Mouse (Mus musculus): ENCODE results near the gene Gsdma2. TPM values are rescaled to one million over a fixed set of nuclear protein-coding genes. Genes with fewer than 3 reads are reported as not detected.
A peak's percentile ranks its signal among the peaks of the same experiment; 100 is the strongest.
"Not testable (repeated sequence)": the region's sequence is repeated elsewhere in the genome, so short reads cannot be mapped to it uniquely, and the experiment has no call there.

Gsdma2 gene
- polyA plus RNA-seq, 1 experiment, result not detected

DNA sequence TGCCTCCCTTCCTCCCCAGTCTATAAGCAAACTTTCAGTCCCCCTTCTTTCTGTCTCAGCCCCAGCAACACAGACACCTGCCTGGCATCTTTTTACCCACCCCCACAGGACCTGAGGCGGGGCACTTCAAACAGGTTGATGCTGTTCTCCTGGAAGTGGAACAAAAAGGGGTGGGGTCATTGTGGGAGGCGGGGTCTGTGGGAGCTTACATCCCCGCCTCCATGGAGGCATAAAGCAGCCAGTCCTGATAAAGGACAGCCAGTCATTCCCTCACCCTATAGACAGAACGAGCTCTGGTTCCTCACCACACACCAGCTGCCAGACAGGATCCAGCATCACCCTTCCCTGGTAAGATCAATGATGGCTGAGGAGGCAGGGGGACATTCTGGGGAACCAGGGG lies 17.5 kb downstream of the Gsdma2 start, which contains the start of gene Gsdma:
Gsdma (plus strand) TSS at position 261 of the 400 bp plus-strand sequence.
- Histone ChIP-seq H3K4me1 (peaks cover 57% of the 10 kb centered on the region), H3K27me3 (replicated peaks) (peaks cover 45% of the 10 kb centered on the region), H3K9me3 (no peaks in the 10 kb centered on the region), H3K4me3 (replicated peaks) (peak within 1 kb of the TSS; percentile 2), H3K36me3 (replicated peaks; ENCODE audit: low read length) (no peaks in the 10 kb centered on the region)
- TF ChIP-seq GATA1 (IDR thresholded peaks at IDR 0.05; ENCODE audit: borderline replicate concordance, low read length), result no peak
- TF ChIP-seq FLI1 (IDR thresholded peaks at IDR 0.05; ENCODE audit: low read length), result no peak

DNA sequence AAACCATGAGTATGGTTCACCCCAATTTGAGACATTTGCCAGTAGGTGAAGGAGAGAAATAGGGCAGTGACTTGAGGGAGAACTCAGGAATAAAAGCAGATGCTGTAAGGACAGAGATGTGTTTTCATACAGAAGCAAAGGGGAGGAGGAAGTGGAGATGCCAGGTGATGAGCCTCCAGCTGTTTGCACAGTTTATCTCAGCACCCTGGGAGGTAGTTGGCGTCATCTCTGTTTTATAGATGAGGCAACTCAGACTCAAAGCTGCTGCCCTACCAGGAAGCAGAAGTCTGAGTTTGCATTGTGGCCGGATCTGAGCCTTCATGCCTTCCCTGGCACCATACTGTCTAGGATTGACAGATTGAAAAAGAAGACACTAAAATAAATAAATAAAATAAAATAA lies 22.4 kb downstream of the Gsdma2 start:
- TF ChIP-seq GATA1 (IDR thresholded peaks at IDR 0.05; ENCODE audit: borderline replicate concordance, low read length) (no peak), FLI1 (IDR thresholded peaks at IDR 0.05; ENCODE audit: low read length) (no peak)
- H3K36me3 ChIP-seq (replicated peaks; ENCODE audit: low read length), result no peaks in the 10 kb centered on the region
- H3K27me3 ChIP-seq (replicated peaks), result peaks cover 48% of the 10 kb centered on the region
- peaks cover 67% of the 10 kb centered on the region for H3K4me1 ChIP-seq
- H3K4me3 ChIP-seq (replicated peaks), result no peak overlapping the region
- no peaks in the 10 kb centered on the region for H3K9me3 ChIP-seq

DNA sequence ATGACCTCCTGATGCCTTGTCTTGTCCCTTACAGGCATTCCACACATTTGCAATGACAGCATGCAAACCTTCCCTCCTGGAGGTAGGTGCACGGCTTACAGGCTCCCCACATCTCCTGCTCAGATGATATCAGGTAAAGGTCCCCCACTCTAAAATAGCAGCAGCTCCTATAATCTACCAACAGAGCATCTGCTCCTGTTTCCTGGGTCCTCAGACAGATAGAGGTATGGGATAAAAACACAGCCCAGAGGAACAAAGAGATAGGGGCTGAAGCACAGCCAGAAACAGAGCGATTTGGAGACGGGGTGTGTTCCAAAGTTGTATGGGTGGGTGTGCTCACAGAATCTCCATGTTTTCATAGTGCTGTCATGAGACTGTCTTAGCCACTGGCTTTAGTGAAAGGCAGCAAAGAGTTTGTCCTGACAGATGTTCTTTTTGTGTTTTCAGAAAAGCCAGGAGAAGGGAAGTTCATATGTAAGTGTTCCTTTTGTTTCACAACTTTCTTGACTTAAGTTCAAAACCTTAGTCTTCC lies 24.8 kb downstream of the Gsdma2 start:
- Histone ChIP-seq H3K4me3 (replicated peaks) (peak overlapping the region; percentile 33), H3K4me1 (peaks cover 77% of the 10 kb centered on the region), H3K9me3 (no peaks in the 10 kb centered on the region), H3K36me3 (replicated peaks; ENCODE audit: low read length) (no peaks in the 10 kb centered on the region), H3K27me3 (replicated peaks) (peaks cover 38% of the 10 kb centered on the region)
- TF ChIP-seq GATA1 (IDR thresholded peaks at IDR 0.05; ENCODE audit: borderline replicate concordance, low read length) (no peak), FLI1 (IDR thresholded peaks at IDR 0.05; ENCODE audit: low read length) (no peak)

DNA sequence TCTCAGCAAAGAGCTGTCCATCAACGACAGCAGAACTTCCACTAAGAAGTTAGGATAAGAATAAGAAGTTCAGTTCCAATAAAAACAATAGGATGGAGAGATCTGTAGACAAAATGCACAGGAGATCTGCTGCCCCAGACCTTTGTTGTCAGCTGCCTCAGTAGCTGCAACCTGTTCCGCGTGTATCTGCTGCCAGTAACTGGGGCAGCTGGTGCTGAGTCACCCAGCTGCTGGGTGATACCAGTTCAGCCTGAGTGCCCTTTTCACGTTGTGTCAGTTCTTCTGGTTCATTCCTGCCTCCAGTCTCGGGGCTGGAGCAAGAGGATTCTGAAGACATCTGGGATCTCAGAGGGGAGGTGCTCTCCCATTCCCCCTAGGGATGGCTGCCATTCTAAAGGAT lies 25.3 kb downstream of the Gsdma2 start:
- Histone ChIP-seq H3K36me3 (replicated peaks; ENCODE audit: low read length) (no peaks in the 10 kb centered on the region), H3K4me3 (replicated peaks) (peak overlapping the region; percentile 78), H3K27me3 (replicated peaks) (peaks cover 32% of the 10 kb centered on the region), H3K9me3 (no peaks in the 10 kb centered on the region), H3K4me1 (peaks cover 81% of the 10 kb centered on the region)
- TF ChIP-seq FLI1 (IDR thresholded peaks at IDR 0.05; ENCODE audit: low read length), result no peak
- no peak for TF ChIP-seq GATA1 (IDR thresholded peaks at IDR 0.05; ENCODE audit: borderline replicate concordance, low read length)

DNA sequence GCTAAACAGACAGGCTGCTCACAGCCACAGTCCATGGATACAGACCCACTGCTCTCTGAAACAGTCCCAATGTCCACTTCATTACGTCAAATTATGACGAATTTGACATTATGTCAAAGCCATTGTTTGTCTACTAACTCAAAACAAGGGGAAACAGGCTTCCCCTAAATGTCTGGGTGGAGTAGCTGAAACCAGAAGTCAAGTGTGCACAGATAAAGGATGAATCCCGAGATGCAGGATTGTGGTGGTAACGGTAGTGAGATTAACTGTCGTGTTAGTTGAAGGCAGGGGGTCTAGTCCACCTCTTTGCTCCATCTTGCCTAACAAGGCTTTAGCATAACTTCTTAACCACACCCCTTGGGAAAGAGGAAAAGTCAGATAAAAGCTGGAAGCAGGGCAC lies 25.9 kb downstream of the Gsdma2 start:
- H3K9me3 ChIP-seq, result no peaks in the 10 kb centered on the region
- H3K27me3 ChIP-seq (replicated peaks), result peaks cover 26% of the 10 kb centered on the region
- no peaks in the 10 kb centered on the region for H3K36me3 ChIP-seq (replicated peaks; ENCODE audit: low read length)
- H3K4me3 ChIP-seq (replicated peaks), result peak overlapping the region; percentile 78
- peaks cover 79% of the 10 kb centered on the region for H3K4me1 ChIP-seq
- TF ChIP-seq GATA1 (IDR thresholded peaks at IDR 0.05; ENCODE audit: borderline replicate concordance, low read length), result no peak
- no peak for TF ChIP-seq FLI1 (IDR thresholded peaks at IDR 0.05; ENCODE audit: low read length)

DNA sequence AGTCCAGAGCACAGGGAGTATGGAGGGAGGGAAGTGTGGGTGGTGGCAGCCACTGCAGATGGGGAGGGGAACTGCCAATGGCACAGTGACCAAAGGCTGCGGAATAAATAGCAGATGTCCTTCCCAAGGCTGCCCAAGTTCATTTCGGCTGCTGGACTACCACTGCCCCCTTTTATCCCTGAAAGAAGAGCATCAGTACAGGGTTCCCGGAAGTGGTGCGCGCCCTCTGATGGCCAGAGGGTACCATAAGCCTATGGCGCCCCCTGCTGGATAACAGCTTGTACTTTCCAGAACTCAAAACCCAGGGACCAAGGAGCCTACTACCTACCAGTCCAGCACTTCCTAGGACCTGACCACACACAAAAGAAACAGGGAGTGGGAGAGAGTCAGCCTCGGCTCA lies 26.6 kb downstream of the Gsdma2 start:
- H3K9me3 ChIP-seq, result not testable (repeated sequence)

DNA sequence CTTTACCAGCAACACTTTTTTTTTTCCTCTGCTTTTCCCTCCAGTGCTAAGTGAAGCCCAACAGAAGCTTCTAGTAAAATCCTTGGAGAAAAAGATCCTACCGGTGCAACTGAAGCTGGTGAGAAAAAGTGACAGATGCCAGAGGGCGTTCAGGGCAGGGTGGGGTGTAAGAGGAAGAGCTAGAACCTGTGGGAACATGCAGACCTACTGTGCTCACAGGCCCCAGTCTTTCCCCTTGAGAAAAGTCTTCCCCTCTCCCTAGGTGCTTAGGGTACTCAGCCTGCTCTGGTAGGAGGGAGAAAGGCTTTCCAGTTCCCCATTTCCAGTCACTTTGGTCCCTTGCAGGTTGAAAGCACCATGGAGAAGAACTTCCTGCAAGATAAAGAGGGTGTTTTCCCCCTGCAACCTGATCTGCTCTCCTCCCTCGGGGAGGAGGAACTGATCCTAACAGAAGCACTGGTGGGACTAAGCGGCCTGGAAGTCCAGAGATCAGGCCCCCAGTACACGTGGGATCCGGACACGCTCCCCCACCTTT lies 29.3 kb downstream of the Gsdma2 start:
- peaks cover 57% of the 10 kb centered on the region for H3K4me1 ChIP-seq
- H3K9me3 ChIP-seq, result no peaks in the 10 kb centered on the region
- H3K4me3 ChIP-seq (replicated peaks), result no peak overlapping the region
- no peaks in the 10 kb centered on the region for H3K36me3 ChIP-seq (replicated peaks; ENCODE audit: low read length)
- no peak for TF ChIP-seq FLI1 (IDR thresholded peaks at IDR 0.05; ENCODE audit: low read length)
- no peak for TF ChIP-seq GATA1 (IDR thresholded peaks at IDR 0.05; ENCODE audit: borderline replicate concordance, low read length)
- peaks cover 7% of the 10 kb centered on the region for H3K27me3 ChIP-seq (replicated peaks)

More for the DNA sequence above, 26.6 kb downstream of the Gsdma2 start:
- H3K36me3 ChIP-seq (replicated peaks; ENCODE audit: low read length), result not testable (repeated sequence)
- peaks cover 23% of the 10 kb centered on the region for H3K27me3 ChIP-seq (replicated peaks)
- H3K4me3 ChIP-seq (replicated peaks), result peak overlapping the region; percentile 44
- H3K4me1 ChIP-seq, result peaks cover 72% of the 10 kb centered on the region

DNA sequence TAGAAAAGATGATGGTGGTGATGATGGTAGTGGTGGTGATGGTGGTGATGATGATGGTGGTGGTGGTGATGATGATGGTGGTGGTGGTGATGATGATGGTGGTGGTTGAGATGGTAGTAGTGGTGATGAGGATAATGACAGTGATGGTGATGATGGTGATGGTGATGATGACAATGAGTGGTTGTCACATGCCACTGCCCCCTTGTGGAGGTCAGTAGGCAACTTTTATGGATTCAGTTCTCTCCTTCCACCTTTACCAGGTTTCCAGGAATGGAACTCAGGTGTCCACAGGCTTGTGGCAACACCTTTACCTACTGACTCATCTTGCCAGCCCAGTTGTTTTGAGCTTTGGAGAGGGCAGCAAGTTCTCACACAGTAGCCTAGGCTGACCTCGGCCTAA lies 33.5 kb downstream of the Gsdma2 start:
- peaks cover 53% of the 10 kb centered on the region for H3K4me1 ChIP-seq
- H3K9me3 ChIP-seq, result no peaks in the 10 kb centered on the region
- H3K36me3 ChIP-seq (replicated peaks; ENCODE audit: low read length), result peaks cover 10% of the 10 kb centered on the region
- peak overlapping the region; percentile 66 for H3K4me3 ChIP-seq (replicated peaks)
- TF ChIP-seq FLI1 (IDR thresholded peaks at IDR 0.05; ENCODE audit: low read length) (no peak), GATA1 (IDR thresholded peaks at IDR 0.05; ENCODE audit: borderline replicate concordance, low read length) (no peak)
- peaks cover 3% of the 10 kb centered on the region for H3K27me3 ChIP-seq (replicated peaks)

DNA sequence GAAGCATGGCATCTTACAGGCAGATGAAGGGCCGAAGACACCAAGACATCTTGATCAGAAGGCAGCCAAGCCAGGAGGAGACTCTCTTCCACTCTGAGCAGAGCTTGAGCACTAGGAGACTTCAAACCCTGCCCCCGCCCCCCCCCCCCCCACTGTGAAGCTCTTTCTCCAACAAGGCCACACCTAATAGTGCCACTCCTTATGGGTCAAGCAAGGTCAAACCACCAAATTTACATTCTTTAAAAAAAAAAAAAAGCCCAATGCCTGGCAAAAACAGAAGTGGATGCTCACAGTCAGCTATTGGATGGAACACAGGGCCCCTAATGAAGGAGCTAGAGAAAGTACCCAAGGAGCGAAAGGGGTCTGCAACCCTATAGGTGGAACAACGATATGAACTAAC lies 34.0 kb downstream of the Gsdma2 start:
- not testable (repeated sequence) for H3K9me3 ChIP-seq; H3K27me3 ChIP-seq (replicated peaks); H3K4me3 ChIP-seq (replicated peaks)
- H3K36me3 ChIP-seq (replicated peaks; ENCODE audit: low read length), result peaks cover 15% of the 10 kb centered on the region
- peaks cover 52% of the 10 kb centered on the region for H3K4me1 ChIP-seq

DNA sequence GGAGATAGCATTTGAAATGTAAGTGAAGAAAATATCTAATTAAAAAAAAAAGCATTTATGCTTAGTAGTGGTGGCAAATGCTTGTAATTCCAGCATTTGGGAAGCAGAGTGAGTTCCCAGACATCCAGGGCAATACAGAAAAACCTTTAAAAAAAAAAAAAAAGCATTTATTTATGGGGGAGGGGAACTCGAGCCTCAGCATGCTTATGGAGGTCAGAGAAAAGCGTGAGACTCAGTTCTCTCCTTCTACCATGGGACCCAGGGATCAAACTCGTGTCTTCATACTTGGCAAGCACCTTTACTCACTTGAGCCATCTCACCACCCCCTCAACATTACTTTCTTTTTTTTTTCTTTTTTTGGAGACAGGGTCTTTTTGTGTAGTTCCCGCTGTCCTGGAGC lies 34.6 kb downstream of the Gsdma2 start:
- no peak overlapping the region for H3K4me3 ChIP-seq (replicated peaks)
- peaks cover 21% of the 10 kb centered on the region for H3K36me3 ChIP-seq (replicated peaks; ENCODE audit: low read length)
- TF ChIP-seq GATA1 (IDR thresholded peaks at IDR 0.05; ENCODE audit: borderline replicate concordance, low read length), result no peak
- no peak for TF ChIP-seq FLI1 (IDR thresholded peaks at IDR 0.05; ENCODE audit: low read length)
- H3K27me3 ChIP-seq (replicated peaks), result peaks cover 3% of the 10 kb centered on the region
- no peaks in the 10 kb centered on the region for H3K9me3 ChIP-seq
- peaks cover 50% of the 10 kb centered on the region for H3K4me1 ChIP-seq

Data from megakaryocyte, embryonic 14.5 days (primary cell).